Mouse (Mus musculus) hindlimb bud, embryonic 11.5 days (tissue): ENCODE results near the gene Sfmbt1.
A peak's percentile ranks its signal among the peaks of the same experiment; 100 is the strongest.

ENCODE experiments used
- DNase-seq: peaks from one replicate; pipeline ENCODE4 v3.0.0-alpha.2; 2012; ENCODE audit warnings: low read depth, low spot score; ENCODE audit errors: extremely low spot score

The Sfmbt1 gene

GRCm38 (mm10) chr14:30824456-30824995 lies 109.9 kb downstream of the Sfmbt1 start:
- DNase-seq = no peak

- no peak for DNase-seq
Measured at GRCm38 (mm10) chr14:30825021-30825475, 110.4 kb downstream of the Sfmbt1 start.

DNA sequence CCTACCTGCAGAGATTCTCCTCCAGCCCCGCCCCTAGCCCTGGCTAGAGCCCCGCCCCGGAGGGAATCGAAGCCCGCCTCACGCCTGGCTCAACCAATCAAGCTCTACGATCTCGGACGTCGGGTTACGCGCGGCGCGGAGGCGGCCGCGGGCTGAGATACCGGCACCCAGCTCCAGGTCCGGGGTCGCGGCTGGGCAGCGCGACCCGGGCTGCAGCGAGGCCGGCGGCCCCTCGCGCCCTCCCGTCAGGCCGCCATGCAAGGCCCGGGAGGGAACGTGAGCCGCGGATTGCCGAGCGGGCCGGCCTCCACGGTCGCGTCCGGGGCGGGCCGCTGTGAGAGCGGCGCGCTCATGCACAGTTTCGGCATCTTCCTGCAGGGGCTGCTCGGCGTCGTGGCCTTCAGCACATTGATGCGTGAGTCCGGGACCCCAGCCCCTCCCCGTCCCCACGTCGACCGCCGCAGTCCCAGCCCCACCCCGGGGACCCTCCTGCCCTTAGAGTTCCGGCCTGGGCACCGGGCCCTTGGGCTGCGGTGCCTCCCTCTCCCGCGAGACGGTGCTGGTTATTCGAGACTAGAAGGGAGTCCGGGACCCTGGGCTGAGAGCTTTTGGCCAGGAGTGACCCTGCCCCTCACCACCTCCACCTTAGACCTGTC lies 111.0 kb downstream of the Sfmbt1 start, which contains the start of gene Tmem110:
Tmem110 (plus strand) TSS at position 115 of the 656 bp plus-strand sequence.
- DNase-seq = no peak

GRCm38 (mm10) chr14:30826174-30827140 lies 111.8 kb downstream of the Sfmbt1 start:
- DNase-seq = no peak

DNA sequence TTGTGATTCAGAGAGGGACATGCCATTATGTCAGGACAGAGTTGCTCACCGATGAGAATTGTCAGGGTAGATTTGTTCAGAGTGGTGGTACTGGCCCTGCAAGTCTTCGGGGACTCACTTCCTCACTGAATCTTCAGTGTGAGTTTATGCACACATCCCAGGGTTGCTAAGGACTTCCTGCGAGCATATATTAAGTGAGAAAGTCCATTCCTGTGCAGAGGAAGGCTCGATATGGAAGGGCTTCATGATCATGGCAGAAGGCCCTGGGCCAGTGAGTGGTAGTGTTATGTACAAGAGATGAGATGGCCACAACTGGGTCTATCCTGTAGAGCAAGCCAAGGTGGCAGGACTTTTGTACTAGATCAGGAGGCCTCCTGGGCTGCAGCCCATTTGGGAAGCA lies 112.8 kb downstream of the Sfmbt1 start:
- no peak for DNase-seq

- DNase-seq = no peak
Measured at GRCm38 (mm10) chr14:30828077-30828476, 113.4 kb downstream of the Sfmbt1 start.

DNA sequence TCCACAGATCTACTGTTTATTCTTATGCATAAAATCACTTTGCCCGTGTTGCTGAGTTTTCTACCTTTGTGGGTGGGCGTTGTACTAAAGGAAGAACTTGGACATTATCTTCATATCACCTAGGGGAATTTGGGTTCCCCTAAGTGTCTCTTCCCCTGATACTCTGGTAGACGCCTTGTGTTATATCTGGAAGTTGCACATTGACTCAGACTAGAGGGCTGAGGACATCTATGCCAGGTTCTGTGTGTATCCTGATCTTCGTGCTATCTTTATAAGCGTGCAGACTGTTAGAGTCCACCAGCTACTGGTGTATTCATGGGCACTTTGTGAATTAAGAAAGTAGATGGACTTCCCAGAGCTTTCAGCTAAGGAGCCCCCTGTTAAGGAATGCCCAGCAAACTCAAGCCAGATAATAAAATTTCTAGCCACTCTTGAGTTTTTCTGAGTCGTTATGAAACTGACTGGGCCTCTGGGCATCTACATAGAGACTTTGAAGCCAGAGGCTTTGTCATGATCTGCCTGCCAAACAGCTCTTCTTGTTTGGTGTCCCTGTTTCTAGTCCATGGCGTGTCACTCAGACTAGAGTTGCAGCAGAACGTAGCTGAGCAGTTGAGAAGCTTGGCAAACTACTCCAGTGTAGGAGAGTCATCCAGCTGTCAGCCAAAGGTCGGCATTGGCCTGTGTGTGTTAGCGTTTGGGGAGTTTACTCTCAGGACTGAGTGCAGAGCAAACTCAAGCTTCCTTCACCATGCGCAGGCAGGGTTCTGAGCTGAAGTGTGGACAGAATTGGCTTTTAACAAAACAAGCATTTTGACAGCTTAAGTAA lies 114.2 kb downstream of the Sfmbt1 start:
- DNase-seq = no peak

DNA sequence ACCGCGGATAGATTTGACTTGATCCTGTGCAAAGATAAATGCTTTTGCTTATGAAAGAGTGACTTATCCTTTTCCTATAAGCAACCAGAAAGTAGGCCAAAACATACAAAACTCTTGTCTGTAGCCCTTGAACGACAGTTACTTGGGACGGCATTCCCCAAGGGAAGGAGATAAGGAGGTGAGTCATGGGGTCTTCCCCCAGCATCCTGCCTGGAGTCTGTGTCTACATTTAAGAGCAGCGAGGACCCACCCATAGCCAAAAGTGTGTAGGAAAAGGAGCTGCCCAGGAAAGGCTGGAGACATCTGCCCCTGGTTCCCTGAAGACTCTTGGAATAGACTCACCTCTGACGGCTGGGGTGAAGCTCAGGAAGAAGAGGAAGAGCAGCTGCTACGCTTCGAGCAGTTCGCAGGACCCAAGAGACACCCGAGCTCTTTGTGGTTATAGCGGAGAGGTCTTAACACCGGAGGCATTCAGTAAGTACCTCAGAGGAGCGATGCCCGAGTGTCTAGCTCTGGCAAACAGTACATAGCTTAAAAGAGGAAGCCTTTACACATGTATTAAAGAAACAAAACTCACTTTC lies 122.9 kb downstream of the Sfmbt1 start:
- no peak for DNase-seq

GRCm38 (mm10) chr14:30843701-30844100 lies 129.1 kb downstream of the Sfmbt1 start:
- DNase-seq = no peak

GRCm38 (mm10) chr14:30850504-30850903 lies 135.9 kb downstream of the Sfmbt1 start:
- DNase-seq = no peak

DNA sequence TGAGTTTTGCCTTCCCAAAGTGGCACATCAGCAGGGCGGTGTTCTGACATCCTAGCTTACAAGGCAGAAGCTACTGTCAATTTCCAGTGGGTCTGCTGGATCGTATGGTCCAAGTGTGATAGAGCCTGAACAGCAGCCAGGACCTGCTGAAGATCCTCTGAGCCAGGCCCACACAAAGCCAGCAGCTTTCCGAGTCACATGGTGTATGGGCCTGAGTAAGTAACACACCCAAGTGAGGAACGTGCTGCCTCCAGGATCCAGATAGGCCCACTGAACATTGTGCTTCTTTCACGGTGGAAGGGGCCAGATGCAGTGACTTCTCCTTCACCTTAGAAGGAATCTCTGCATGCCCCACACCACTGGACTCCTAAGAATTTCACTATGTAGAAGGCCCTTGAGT lies 137.7 kb downstream of the Sfmbt1 start:
- no peak for DNase-seq

DNA sequence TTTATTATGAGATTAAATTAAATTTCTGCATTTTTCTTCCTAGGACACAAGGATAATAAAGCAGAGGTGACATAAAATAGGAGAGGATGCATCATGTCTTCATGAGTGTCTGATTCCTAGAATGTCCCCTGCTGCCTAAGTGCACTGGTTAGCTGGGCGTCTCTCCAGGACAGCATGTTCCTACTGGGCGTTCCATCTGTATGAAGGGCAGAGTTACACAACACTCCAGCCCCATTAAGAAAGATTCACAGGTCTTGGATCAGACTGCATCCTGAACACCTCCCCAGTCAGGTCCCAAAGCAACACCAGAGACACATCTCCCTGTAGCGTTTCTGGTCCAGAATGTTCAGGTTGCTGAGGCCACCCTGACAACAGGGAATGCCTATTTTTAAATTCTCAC lies 140.7 kb downstream of the Sfmbt1 start:
- DNase-seq = no peak

DNA sequence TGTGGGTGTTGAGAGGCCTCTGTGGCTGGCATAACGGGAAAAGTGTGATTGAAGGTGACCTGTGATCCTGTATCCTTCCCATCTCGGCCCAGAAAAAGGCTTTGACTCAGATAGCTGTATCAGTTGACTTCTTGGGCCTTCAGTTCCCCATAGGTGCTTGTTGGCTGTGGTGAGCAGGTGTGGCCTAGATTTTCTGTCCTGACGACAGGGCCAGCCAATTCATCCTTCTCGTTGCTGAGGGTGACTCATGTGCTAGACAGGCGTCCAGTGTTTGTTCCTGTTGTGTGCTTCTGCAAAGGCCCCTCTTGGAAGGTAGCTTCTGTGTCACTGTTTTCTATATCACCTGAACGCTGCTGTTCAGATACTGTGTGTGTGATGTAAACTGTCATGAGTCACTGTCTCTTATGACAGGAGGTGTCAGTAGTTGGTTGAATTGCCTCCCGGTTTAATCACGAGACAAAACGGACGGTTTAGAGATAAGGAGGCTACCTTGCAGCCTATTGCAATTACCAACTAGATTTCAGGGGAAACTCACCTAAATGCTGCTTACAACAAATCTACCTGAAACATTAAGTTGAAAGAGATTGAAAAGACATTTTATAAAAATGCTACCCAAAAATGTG lies 142.3 kb downstream of the Sfmbt1 start:
- DNase-seq = no peak

DNA sequence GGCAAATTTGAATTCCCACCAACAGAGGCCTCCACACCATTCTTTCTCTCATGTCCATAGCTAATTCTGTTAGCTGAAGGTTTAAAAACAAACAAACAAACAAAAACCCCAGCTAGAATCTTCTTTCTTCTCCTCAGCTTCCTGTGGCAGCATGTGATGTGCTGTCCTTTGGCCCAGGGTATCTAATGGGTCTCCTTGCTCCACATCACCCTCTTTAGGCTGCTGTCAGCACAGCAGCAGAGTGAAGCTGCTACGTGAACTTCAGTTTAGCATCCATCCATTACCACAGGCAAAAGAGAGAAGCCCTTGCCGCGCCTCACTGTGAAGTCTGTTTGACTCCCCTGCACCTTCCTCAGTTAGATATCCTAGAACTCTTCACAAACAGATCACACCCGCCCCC lies 143.3 kb downstream of the Sfmbt1 start:
- no peak for DNase-seq

DNA sequence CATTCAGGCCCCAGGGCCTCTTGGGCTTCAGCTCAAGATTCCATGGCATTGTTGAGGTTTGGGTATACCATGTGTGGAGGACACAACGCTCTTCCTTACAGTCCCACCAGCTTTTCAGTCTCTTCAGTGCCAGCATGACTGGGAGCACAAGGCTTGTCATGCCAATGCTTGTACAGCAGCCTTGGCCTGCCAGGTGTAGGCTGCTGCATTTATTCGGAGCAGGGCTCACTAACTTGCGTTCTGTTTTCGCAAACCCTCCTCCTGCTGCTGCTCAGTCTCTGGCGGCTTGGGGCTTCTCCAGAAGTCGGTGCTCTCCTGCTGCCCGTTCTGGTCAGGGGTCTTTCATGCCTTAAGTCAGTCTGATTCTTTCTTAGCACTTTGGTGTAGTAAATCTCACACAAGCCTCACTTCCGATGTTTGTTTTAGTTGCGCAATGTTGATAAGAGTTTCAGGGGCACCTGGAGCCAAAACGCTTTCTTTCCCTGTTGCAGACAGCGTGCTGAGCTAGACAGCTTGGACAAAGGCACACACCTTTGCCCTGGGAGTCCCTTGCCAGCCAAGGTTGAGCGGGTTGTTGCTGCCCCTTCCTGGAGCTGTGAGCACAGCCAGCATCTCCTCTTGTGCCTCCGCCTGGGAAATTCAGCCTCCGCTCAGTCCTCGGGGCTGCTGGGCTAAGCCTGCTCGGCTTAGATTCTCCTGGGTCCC lies 146.9 kb downstream of the Sfmbt1 start:
- DNase-seq = no peak

- no peak for DNase-seq
Measured at GRCm38 (mm10) chr14:30862368-30862767, 147.7 kb downstream of the Sfmbt1 start.

DNA sequence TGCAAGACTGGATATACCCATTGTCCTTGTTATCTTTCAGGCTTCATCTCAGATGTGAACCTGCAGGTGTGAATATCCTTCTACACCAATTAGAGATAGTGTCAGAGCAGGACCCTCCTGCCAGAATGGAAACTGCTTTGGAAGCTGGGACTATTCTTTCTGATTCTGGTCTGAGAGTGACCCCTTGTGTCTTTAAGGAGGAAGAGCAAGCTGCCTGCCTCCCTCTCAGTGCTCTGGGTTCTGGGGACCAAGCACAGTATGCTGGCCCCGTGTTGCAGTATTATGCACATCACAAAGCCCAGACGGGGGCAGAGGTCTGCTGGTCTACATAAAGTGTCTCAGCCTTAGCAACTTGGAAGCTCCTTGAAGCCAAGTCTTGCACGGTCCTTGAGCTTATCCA lies 150.7 kb downstream of the Sfmbt1 start:
- no peak for DNase-seq

- DNase-seq = peak; percentile 28
Measured at GRCm38 (mm10) chr14:30867042-30867441, 152.4 kb downstream of the Sfmbt1 start.

GRCm38 (mm10) chr14:30868826-30869225 lies 154.2 kb downstream of the Sfmbt1 start:
- DNase-seq = no peak
